Mouse (Mus musculus): Measurements from ENCODE around the gene Vps4a. TPM values are rescaled to one million over a fixed set of nuclear protein-coding genes. Genes with fewer than 3 reads are reported as not detected.
"Not testable (repeated sequence)": the region's sequence is repeated elsewhere in the genome, so short reads cannot be mapped to it uniquely, and the experiment has no call there.

The Vps4a gene
- polyA plus RNA-seq (2012; ENCODE audit: insufficient read depth, insufficient read length, missing spikeins), result 41.0 and 42.1 TPM in 2 replicates

DNA sequence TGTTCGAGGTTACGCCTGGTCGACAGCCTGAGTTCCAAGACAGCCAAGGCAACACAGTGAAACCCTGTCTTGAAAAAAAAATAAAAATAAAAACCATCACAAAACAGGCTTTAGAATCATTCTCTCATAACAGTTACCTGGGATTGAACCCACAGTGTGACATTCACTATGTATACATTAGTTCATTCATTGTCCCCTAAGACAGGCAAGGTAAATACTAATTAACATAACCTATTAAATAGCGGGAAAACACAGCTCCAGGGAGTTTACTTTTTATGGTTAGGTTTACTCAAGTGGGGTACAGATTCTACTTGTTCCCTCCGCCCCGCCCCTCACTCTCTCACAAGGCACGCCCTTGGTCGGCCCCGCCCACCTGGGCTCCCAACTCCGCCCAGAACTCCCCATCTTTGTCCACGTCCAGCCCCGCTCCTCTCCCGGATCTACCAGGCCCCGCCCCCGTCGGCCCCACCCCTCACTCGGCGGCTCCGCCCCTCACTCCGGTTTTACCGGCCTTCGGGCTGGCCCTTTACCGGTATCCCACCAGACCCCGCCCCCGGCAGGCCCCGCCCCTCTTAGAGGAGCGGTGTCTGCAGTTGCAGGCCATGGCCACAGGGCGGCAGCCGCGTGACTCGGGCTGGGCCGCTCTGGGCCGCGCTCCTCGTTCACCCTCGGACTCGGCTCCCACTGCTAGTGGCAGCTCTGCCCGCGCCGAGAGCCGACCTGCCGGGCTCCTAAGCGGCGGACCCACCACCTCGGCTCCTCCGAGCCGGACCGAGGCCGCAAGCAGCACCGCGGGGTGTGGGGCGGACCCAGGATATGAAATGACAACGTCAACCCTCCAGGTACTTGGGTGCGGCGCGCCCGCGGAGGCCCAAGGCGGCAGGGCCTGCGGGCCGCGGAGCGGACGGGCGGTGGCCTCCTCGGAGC is at the start of gene Vps4a:
Gene Vps4a, plus strand, starts transcription at position 573 of the 927 bp plus-strand sequence.
- Histone ChIP-seq H3K4me3 (ENCODE audit: insufficient read depth, low read length) (peak within 1 kb of the TSS; percentile 74), H3K27ac (ENCODE audit: insufficient read depth, low read depth, low read length) (peak within 1 kb of the TSS; percentile 42), H3K4me1 (ENCODE audit: control insufficient read depth, insufficient read depth, low read length) (peaks cover 33% of the 10 kb centered on the region)
- no peak for TF ChIP-seq CTCF (IDR thresholded peaks at IDR 0.05; ENCODE audit: low read depth, low read length)
- no peak for TF ChIP-seq POLR2A (IDR thresholded peaks at IDR 0.05; ENCODE audit: borderline replicate concordance, low read depth, low read length)

DNA sequence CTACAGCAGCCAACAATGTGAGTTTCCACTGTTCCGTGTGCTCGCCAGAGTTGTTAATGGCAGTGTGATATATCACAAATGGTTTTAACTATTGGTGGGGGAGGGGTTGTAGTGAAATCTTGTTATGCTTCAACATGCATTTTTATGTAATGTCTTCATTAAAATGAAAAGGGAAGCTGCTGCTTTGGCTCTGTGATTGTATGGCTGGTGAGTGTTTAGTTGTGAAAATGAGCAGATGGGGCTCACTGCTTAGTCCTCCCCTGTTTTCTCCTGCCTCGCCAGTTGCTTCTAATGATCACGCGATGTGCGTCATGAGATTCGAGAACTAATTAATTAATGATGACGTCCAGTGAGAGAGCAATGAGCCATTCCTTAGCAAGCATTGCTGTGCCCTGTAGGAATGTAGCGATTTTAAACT is 45.6 kb upstream of the Vps4a start:
- Histone ChIP-seq H3K4me3 (ENCODE audit: insufficient read depth, low read length) (no peak overlapping the region), H3K4me1 (ENCODE audit: control insufficient read depth, insufficient read depth, low read length) (peaks cover 5% of the 10 kb centered on the region), H3K27ac (ENCODE audit: insufficient read depth, low read depth, low read length) (no peak overlapping the region)
- TF ChIP-seq CTCF (IDR thresholded peaks at IDR 0.05; ENCODE audit: low read depth, low read length), result no peak
- no peak for TF ChIP-seq POLR2A (IDR thresholded peaks at IDR 0.05; ENCODE audit: borderline replicate concordance, low read depth, low read length)

DNA sequence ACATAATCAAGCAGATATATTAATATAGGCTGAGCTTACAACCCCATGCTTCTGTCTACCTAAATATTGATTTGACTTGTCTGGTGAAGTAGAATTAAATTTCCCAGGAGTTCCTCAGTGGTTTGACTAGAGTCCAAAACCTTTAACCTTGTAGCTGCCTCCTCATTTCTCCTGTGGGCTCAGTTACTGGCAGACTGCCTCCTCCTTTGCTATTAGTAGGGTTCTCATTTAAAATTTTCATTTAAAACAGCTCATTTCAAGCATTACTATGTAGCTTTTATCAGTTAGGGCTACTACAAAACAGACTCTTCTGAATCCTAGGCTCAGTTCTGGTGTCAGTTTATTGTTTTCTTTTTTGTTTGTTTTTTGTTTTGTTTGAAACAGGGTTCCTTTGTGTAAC is 45.1 kb upstream of the Vps4a start:
- Histone ChIP-seq H3K27ac (ENCODE audit: insufficient read depth, low read depth, low read length) (no peak overlapping the region), H3K4me3 (ENCODE audit: insufficient read depth, low read length) (no peak overlapping the region), H3K4me1 (ENCODE audit: control insufficient read depth, insufficient read depth, low read length) (peaks cover 5% of the 10 kb centered on the region)
- TF ChIP-seq POLR2A (IDR thresholded peaks at IDR 0.05; ENCODE audit: borderline replicate concordance, low read depth, low read length), result no peak
- TF ChIP-seq CTCF (IDR thresholded peaks at IDR 0.05; ENCODE audit: low read depth, low read length), result no peak

DNA sequence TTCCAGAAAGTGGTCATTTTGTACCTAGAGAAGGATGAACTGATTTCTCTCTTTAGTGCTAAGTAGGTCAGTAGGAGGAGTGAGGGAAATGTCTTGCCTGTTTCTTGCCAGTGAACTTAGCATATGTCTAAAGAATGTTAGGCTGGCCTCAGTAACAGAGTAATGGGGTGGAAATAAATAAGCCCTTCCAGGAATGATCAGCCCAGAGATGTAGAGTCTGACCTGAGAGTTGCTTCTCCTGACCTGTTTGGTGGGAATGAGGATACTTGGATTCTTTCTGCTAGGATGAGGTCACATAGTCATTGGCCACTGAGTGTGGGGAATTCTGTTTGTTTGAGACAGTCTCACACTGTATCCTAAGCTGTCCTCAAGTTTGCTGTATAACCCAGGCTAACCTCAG is 43.5 kb upstream of the Vps4a start:
- no peak overlapping the region for H3K27ac ChIP-seq (ENCODE audit: insufficient read depth, low read depth, low read length)
- no peak for TF ChIP-seq CTCF (IDR thresholded peaks at IDR 0.05; ENCODE audit: low read depth, low read length)
- no peak for TF ChIP-seq POLR2A (IDR thresholded peaks at IDR 0.05; ENCODE audit: borderline replicate concordance, low read depth, low read length)
- H3K4me3 ChIP-seq (ENCODE audit: insufficient read depth, low read length), result no peak overlapping the region
- H3K4me1 ChIP-seq (ENCODE audit: control insufficient read depth, insufficient read depth, low read length), result peaks cover 5% of the 10 kb centered on the region

DNA sequence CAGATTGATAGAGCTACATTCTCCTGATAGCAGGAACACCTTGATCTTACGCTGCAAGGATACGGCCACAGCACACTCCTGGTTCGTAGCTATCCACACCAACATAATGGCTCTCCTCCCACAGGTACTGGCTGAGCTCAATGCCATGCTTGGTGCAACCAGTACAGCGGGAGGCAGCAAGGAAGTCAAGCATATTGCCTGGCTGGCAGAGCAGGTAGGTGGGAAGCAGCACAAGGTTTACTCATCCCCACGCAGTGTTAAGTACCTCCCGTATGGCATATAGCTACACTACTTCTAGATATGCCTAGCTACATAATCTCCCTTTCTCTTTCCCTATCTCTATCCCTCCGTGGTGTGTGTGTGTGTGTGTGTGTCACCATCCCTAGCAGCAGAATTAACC is 39.6 kb upstream of the Vps4a start:
- H3K4me3 ChIP-seq (ENCODE audit: insufficient read depth, low read length), result no peak overlapping the region
- no peaks in the 10 kb centered on the region for H3K4me1 ChIP-seq (ENCODE audit: control insufficient read depth, insufficient read depth, low read length)
- H3K27ac ChIP-seq (ENCODE audit: insufficient read depth, low read depth, low read length), result no peak overlapping the region
- no peak for TF ChIP-seq CTCF (IDR thresholded peaks at IDR 0.05; ENCODE audit: low read depth, low read length)
- no peak for TF ChIP-seq POLR2A (IDR thresholded peaks at IDR 0.05; ENCODE audit: borderline replicate concordance, low read depth, low read length)

DNA sequence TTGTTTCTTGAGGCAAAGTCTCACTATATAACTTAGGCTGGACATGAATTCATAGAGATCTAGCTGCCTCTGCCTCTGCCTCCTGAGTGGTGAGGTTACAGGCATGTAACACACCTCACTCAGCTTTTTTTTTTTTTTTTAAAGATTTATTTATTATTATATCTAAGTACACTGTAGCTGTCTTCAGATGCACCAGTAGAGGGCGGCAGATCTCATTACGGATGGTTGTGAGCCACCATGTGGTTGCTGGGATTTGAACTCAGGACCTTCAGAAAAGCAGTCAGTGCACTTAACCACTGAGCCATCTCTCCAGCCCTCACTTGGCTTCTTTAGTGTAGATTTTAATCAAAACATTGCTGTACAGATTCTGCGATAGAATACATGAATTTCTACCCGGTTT is 34.7 kb upstream of the Vps4a start:
- not testable (repeated sequence) for H3K4me3 ChIP-seq (ENCODE audit: insufficient read depth, low read length); H3K27ac ChIP-seq (ENCODE audit: insufficient read depth, low read depth, low read length); H3K4me1 ChIP-seq (ENCODE audit: control insufficient read depth, insufficient read depth, low read length)

DNA sequence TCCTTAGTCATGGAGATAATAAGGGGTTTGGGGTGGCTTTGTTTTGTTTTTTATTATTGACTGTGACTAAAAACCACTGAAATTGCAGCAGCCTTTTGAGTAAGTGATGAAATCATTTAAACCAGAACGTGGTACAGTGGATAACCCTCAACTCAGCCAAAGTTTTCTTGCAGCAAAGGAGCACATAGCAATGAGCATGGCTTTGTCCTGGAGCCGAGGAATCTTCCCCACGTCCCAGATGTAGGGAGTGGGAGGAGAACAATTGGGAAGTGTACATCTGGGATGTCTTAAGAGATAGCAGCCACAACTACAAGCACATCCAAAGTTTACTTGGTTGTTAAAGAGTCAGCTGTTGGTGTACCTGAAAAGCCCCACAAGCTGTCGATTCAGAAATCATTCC is 33.6 kb upstream of the Vps4a start:
- H3K4me1 ChIP-seq (ENCODE audit: control insufficient read depth, insufficient read depth, low read length), result 0 out of 2 replicates have a peak, but pooled peaks cover 2% of the 10 kb centered on the region
- no peak for TF ChIP-seq CTCF (IDR thresholded peaks at IDR 0.05; ENCODE audit: low read depth, low read length)
- no peak for TF ChIP-seq POLR2A (IDR thresholded peaks at IDR 0.05; ENCODE audit: borderline replicate concordance, low read depth, low read length)
- H3K27ac ChIP-seq (ENCODE audit: insufficient read depth, low read depth, low read length), result no peak overlapping the region
- H3K4me3 ChIP-seq (ENCODE audit: insufficient read depth, low read length), result no peak overlapping the region

DNA sequence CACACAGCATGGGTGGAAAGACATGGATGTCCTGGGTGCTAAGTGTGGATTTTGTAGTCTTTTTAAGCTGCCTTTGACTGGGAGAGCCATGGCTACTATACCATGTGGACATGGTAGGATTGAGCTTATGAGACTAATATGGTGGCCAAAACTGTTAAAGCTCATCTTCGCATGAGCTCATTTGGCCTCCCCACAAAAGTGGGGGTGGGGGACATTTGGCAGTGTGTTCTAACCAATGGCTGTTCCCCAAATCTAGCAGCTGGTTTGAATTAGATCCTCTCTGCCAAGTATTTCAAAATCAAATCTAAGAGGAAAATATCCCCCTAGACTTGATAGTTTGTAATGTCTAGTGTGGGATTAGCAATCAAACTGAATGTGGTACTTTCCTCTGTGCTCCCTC is 32.0 kb upstream of the Vps4a start:
- TF ChIP-seq CTCF (IDR thresholded peaks at IDR 0.05; ENCODE audit: low read depth, low read length), result no peak
- no peak for TF ChIP-seq POLR2A (IDR thresholded peaks at IDR 0.05; ENCODE audit: borderline replicate concordance, low read depth, low read length)

DNA sequence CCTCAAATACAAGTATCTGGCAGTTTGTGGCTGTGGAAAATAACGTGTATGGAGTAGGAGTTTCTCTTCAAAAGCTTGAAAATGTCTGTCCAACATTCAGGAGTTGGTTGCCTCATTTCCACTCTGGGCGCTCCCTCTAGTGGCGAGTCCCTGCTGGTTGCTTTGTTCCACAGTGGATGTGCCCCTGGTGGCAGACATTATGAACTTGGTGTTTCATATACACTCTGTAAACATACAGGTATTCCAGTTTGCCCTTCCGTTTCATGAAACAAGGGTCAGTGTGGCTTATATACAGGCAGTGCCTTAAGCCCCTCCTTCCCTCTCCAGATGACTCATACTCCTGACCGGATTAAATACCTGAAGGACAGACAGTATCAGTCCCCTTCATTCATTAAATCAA is 28.5 kb upstream of the Vps4a start:
- Histone ChIP-seq H3K27ac (ENCODE audit: insufficient read depth, low read depth, low read length) (no peak overlapping the region), H3K4me1 (ENCODE audit: control insufficient read depth, insufficient read depth, low read length) (0 out of 2 replicates have a peak, but pooled peaks cover 2% of the 10 kb centered on the region), H3K4me3 (ENCODE audit: insufficient read depth, low read length) (no peak overlapping the region)
- TF ChIP-seq CTCF (IDR thresholded peaks at IDR 0.05; ENCODE audit: low read depth, low read length), result peak; percentile 98
- no peak for TF ChIP-seq POLR2A (IDR thresholded peaks at IDR 0.05; ENCODE audit: borderline replicate concordance, low read depth, low read length)

More for the DNA sequence above, 32.0 kb upstream of the Vps4a start:
- 0 out of 2 replicates have a peak, but pooled peaks cover 2% of the 10 kb centered on the region for H3K4me1 ChIP-seq (ENCODE audit: control insufficient read depth, insufficient read depth, low read length)
- H3K4me3 ChIP-seq (ENCODE audit: insufficient read depth, low read length), result no peak overlapping the region
- H3K27ac ChIP-seq (ENCODE audit: insufficient read depth, low read depth, low read length), result no peak overlapping the region

DNA sequence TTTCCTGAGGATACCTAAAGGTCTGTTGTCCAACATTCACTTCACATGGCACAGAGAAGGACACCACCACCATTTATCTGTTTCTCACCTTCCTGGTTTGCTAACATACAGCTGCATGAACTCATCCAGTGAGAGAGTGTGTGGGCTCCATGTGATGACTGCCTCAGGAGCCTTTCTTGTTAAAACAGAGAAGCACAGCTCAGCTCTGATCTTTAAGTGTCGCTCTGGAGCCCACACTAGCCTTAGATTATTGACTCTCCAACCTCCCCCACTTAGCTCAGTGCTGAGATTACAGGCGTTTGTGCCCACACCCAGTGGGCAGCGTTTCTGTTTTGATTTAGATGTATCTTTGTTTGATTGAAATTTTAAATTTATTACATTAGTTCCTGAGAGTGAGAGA is 23.2 kb upstream of the Vps4a start:
- Histone ChIP-seq H3K4me3 (ENCODE audit: insufficient read depth, low read length) (no peak overlapping the region), H3K27ac (ENCODE audit: insufficient read depth, low read depth, low read length) (no peak overlapping the region), H3K4me1 (ENCODE audit: control insufficient read depth, insufficient read depth, low read length) (no peaks in the 10 kb centered on the region)
- TF ChIP-seq POLR2A (IDR thresholded peaks at IDR 0.05; ENCODE audit: borderline replicate concordance, low read depth, low read length), result no peak
- no peak for TF ChIP-seq CTCF (IDR thresholded peaks at IDR 0.05; ENCODE audit: low read depth, low read length)
